Mouse (Mus musculus): Measurements from ENCODE around the gene H1foo.
A peak's percentile ranks its signal among the peaks of the same experiment; 100 is the strongest.

H1foo gene

GRCm38 (mm10) chr6:115962439-115963085 lies 17.8 kb downstream of the H1foo start:
- no peak for DNase-seq

GRCm38 (mm10) chr6:115963656-115964055 lies 18.9 kb downstream of the H1foo start:
- no peak for DNase-seq

GRCm38 (mm10) chr6:115966227-115966966 lies 21.7 kb downstream of the H1foo start:
- peak; percentile 51 for DNase-seq

- peak; percentile 78 for DNase-seq
These were observed 22.6 kb downstream of the H1foo start for GRCm38 (mm10) chr6:115967291-115967880.

- DNase-seq: peak; percentile 91
These were observed 23.3 kb downstream of the H1foo start for GRCm38 (mm10) chr6:115968086-115968485.

- peak; percentile 72 for DNase-seq
These were observed 24.0 kb downstream of the H1foo start for GRCm38 (mm10) chr6:115968700-115969099.

- DNase-seq: peak; percentile 67
These were observed 24.4 kb downstream of the H1foo start for GRCm38 (mm10) chr6:115969103-115969502.

- DNase-seq: no peak
These were observed 25.2 kb downstream of the H1foo start for GRCm38 (mm10) chr6:115969952-115970351.

- peak; percentile 54 for DNase-seq
These were observed 26.7 kb downstream of the H1foo start for GRCm38 (mm10) chr6:115971273-115972060.

- DNase-seq: no peak
These were observed 27.5 kb downstream of the H1foo start for GRCm38 (mm10) chr6:115972083-115972764.

GRCm38 (mm10) chr6:115973139-115973875 lies 28.6 kb downstream of the H1foo start:
- DNase-seq: no peak

GRCm38 (mm10) chr6:115973881-115974662 lies 29.3 kb downstream of the H1foo start:
- peak; percentile 54 for DNase-seq

- no peak for DNase-seq
These were observed 30.9 kb downstream of the H1foo start for GRCm38 (mm10) chr6:115975606-115976005.

- DNase-seq: no peak
These were observed 33.1 kb downstream of the H1foo start for GRCm38 (mm10) chr6:115977810-115978209.

GRCm38 (mm10) chr6:115978596-115978995 lies 33.9 kb downstream of the H1foo start:
- DNase-seq: no peak

GRCm38 (mm10) chr6:115982889-115983288 lies 38.2 kb downstream of the H1foo start:
- no peak for DNase-seq

- DNase-seq: no peak
These were observed 38.7 kb downstream of the H1foo start for GRCm38 (mm10) chr6:115983306-115984038.

GRCm38 (mm10) chr6:115984580-115984979 lies 39.8 kb downstream of the H1foo start:
- DNase-seq: no peak

- DNase-seq: no peak
These were observed 40.9 kb downstream of the H1foo start for GRCm38 (mm10) chr6:115985622-115986021.

GRCm38 (mm10) chr6:115986472-115987095 lies 41.8 kb downstream of the H1foo start:
- no peak for DNase-seq
